Mouse (Mus musculus) CD4-positive helper T cell, adult 2 months (primary cell): ENCODE data around the gene Vmn1r55.
"Not testable (repeated sequence)": the region's sequence is repeated elsewhere in the genome, so short reads cannot be mapped to it uniquely, and the experiment has no call there.

Experiments used
- DNase-seq: peaks from one replicate; pipeline ENCODE4 v3.0.0-alpha.2; 2012; ENCODE audit warnings: low read depth, missing footprints, low spot score

The Vmn1r55 gene

DNA sequence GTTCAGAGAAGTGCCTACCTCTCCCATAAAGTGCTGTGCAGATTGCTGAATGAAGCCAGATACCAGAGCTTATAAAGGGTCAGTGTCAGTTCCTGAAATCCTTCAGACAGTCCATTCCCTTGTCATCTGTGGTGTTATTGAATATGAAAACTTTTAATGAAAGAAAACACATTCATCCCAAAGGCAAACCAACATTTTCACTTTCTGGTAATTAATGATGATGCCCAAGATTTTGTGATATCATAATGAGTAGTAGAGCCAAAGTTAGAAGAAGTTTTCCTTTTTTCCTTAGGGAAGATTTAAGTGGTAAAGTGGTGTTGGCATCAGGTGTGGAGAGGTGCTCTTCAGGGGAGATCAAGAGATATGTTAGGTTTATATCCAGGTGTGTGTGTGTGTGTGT, at the start of gene Vmn1r55:
Gene Vmn1r55, minus strand, starts transcription at position 101 of the 400 bp plus-strand sequence.
- DNase-seq = not testable (repeated sequence)

- DNase-seq = not testable (repeated sequence)
Measured at GRCm38 (mm10) chr7:5196647-5197046, 47.2 kb upstream of the Vmn1r55 start, which contains the start of gene Vmn1r56. Gene Vmn1r56, minus strand, starts transcription at chr7:5196747.

DNA sequence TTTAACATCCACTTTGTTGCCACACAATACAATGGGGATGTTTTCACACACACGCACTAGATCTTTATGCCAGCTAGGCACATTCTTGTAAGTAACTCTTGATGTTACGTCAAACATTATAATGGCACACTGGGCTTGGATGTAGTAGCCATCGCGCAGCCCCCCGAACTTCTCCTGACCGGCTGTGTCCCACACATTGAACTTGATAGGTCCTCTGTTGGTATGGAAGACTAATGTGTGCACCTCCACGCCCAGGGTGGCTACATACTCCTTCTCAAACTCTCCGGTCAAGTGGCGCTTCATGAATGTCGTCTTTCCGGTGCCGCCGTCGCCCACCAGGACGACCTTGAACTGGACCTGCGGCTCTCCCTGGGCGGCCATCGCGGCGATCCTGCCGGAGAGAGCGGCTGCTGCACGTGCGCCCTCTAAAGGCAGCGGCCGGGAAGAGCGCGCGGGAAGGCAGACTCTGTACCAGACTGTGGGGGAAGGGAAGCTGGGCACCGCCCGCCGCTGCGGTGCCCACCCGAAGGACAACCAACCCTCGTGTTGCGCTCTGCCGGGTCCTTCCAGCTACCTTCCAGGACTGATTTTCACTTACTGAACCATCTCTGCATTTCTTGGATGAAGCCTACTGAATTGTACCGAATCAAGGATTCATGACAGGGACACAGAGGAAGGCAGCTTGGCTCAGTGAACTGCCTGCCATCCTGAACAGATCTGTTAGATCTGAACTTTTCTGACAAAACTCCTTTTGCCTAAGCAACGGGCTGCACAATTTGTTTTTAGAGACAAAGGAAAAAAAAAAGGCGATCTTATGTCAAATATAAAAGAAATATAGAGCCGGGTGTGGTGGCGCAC, 23.7 kb downstream of the Vmn1r55 start, which contains the start of gene Rasl2-9:
Gene Rasl2-9, minus strand, starts transcription at position 402 of the 858 bp plus-strand sequence.
- DNase-seq = peak; percentile 27

GRCm38 (mm10) chr7:5125078-5125477, 24.4 kb downstream of the Vmn1r55 start:
- no peak for DNase-seq

DNA sequence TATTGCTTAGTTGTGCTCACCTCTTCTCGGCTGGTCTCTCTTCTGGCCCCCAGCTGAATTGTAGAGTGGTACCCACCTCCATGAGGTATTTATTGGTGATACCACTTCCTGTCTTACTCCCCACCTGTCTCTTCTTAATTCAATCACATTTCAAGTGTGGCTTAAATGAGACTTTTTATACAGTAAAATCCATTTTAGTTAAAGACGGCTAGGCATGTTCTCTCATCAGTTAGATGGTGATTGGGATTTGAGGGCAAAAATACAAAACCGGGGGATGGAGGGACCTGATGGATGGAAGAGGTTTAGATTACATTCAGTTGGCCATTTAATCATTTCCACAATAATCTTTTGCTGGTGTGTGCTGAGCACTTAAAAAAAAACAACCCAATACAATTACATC, 32.6 kb downstream of the Vmn1r55 start, which contains the start of gene Rfpl4:
Gene Rfpl4, minus strand, starts transcription at position 101 of the 400 bp plus-strand sequence.
- no peak for DNase-seq

- DNase-seq = no peak
Measured at GRCm38 (mm10) chr7:5112701-5113100, 36.8 kb downstream of the Vmn1r55 start.

DNA sequence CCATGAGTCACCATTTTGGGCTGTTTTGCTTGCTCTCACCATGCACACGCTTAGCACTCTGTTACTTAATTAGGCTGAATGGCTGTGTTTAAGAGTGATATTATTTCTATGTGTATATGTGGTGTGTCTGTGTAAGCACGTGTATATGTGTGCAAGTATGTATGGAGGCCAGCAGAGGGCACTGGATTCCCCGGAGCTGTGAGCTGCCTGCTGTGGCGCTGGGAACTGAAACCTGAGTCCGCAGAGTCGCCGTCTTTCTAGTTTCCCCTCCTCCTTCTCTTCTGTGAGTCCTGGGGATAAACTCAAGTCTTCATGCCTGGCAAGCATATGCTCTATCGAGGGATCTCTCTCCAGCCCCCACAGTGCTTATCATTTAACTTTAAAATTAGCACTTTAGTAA, 40.2 kb downstream of the Vmn1r55 start:
- no peak for DNase-seq

DNA sequence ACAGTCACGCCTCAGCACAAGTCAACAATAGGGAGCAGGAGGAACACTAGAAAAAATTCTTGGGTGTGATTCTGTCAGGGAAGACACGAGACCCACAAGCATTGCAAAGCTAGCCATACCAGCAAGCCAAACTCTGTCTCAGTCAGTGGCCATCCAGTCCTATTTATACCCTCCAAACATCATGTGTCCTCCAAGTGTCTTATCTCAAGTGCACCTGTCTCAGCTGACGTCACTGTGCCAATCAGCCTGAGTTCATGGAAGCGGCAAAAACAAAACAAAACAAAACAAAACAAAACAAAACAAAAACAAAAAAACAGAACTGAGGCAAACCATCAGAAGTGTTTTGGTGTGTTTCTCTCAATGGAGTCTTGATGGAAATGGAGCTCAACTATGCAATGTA, 41.2 kb downstream of the Vmn1r55 start:
- no peak for DNase-seq

GRCm38 (mm10) chr7:5102564-5102963, 46.9 kb downstream of the Vmn1r55 start:
- no peak for DNase-seq

- DNase-seq = no peak
Measured at GRCm38 (mm10) chr7:5101066-5101663, 48.3 kb downstream of the Vmn1r55 start.

DNA sequence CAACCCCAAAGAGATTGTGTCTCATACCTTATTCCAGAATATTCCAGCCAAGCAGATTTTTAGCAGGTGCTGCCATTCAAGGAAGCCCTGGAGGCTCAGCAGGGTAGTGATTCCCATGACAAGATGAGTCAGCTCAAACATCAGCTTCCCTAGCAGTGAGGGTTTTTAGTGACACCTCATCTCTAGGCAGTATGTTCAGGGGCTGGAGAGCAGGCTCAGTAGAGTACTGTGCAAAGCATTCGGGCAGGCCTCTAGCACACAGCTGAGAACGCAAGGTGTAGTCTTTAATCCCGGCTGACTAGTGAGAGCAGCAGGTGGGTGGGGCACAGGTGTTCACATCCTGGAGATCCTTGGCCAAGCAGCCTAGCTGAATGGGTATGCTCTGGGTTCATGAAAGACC, 49.7 kb downstream of the Vmn1r55 start:
- no peak for DNase-seq

GRCm38 (mm10) chr7:5098769-5099168, 50.7 kb downstream of the Vmn1r55 start:
- DNase-seq = no peak

- DNase-seq = no peak
Measured at GRCm38 (mm10) chr7:5092831-5093510, 56.5 kb downstream of the Vmn1r55 start.

DNA sequence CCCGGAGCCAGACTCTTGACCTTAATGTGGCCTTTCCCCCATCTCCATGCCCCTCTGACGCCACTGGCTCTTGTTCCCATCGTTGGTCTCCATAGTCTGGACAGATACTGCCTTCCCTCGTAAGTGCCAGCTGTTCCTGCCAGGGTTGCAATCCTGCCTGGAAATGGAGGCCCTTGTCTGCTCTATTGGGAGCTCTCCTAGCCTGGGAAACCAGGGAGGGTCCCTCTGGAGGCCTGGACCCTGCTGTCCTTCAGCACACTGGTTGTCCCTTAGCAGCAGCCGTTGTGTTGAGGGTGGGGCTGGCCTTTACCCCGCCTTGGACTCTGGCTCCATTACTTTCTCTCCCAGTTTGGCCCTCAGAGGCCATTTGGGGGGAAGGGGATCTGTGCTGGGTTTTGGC, 57.1 kb downstream of the Vmn1r55 start:
- no peak for DNase-seq

DNA sequence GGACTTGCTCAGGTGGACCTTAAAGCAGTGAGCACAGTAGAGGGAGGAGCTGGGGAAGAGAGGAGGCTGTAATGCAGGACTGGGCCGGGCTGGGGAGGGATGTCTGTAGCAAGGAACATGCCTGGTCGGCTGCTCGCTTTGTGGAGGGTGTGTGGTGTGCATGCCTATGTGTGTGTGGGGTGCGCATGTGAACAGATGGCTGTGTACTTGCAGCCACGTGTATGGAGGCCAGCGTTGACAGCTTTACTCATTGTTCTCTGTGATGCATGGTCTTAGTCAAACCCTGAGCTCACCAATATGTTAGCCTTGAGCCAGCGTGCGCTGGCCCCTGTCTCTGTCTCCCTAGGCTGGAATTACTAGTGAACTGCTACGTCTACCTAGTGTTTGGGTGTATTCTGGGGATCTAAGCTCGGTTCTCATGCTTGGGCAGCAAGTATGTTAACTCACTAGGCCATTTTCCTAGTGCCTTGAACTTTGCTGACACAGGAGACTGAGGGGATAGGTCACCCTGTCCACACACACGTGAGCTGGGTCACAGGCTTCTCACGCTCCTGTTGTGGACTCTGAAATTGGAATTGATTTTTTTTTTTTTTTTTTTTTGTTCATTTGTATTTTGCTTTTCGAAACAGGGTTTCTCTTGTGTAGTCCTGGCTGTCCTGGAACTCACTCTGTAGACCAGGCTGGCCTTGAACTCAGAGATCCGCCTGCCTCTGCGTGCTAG, 58.3 kb downstream of the Vmn1r55 start:
- DNase-seq = no peak

GRCm38 (mm10) chr7:5089853-5090252, 59.6 kb downstream of the Vmn1r55 start:
- DNase-seq = no peak

GRCm38 (mm10) chr7:5087886-5088285, 61.6 kb downstream of the Vmn1r55 start:
- DNase-seq = no peak

- no peak for DNase-seq
Measured at GRCm38 (mm10) chr7:5086921-5087440, 62.5 kb downstream of the Vmn1r55 start.

- no peak for DNase-seq
Measured at GRCm38 (mm10) chr7:5085512-5085911, 64.0 kb downstream of the Vmn1r55 start.

GRCm38 (mm10) chr7:5083325-5084105, 66.0 kb downstream of the Vmn1r55 start:
- no peak for DNase-seq
